Mouse (Mus musculus) right cerebral cortex, adult 18-20 months (tissue): ENCODE measurements around the gene Tnfrsf8.

Experiments used
- DNase-seq: peaks from one replicate; pipeline ENCODE4 v3.0.0; 2022; ENCODE audit warnings: mixed read lengths

The Tnfrsf8 gene

GRCm38 (mm10) chr4:145267631-145268110 is 47.3 kb downstream of the Tnfrsf8 start:
- no peak for DNase-seq

GRCm38 (mm10) chr4:145266505-145266904 is 48.5 kb downstream of the Tnfrsf8 start:
- DNase-seq: no peak

- DNase-seq: no peak
These were observed 50.2 kb downstream of the Tnfrsf8 start for GRCm38 (mm10) chr4:145264761-145265160.

- DNase-seq: no peak
These were observed 51.4 kb downstream of the Tnfrsf8 start for GRCm38 (mm10) chr4:145263583-145263982.

- DNase-seq: no peak
These were observed 54.2 kb downstream of the Tnfrsf8 start for GRCm38 (mm10) chr4:145260802-145261201.

GRCm38 (mm10) chr4:145257751-145258434 is 57.1 kb downstream of the Tnfrsf8 start:
- no peak for DNase-seq

- no peak for DNase-seq
These were observed 58.8 kb downstream of the Tnfrsf8 start for GRCm38 (mm10) chr4:145256144-145256543.

- no peak for DNase-seq
These were observed 60.5 kb downstream of the Tnfrsf8 start for GRCm38 (mm10) chr4:145254418-145254817.

GRCm38 (mm10) chr4:145252611-145253010 is 62.4 kb downstream of the Tnfrsf8 start:
- DNase-seq: no peak

- no peak for DNase-seq
These were observed 63.4 kb downstream of the Tnfrsf8 start for GRCm38 (mm10) chr4:145251546-145251945.

- no peak for DNase-seq
These were observed 65.0 kb downstream of the Tnfrsf8 start for GRCm38 (mm10) chr4:145250002-145250401.

- DNase-seq: no peak
These were observed 67.4 kb downstream of the Tnfrsf8 start for GRCm38 (mm10) chr4:145247556-145247955.

GRCm38 (mm10) chr4:145246173-145247011 is 68.6 kb downstream of the Tnfrsf8 start, which contains the start of gene Tnfrsf1b:
Tnfrsf1b (minus strand) TSS chr4:145246870.
- no peak for DNase-seq

- no peak for DNase-seq
These were observed 69.4 kb downstream of the Tnfrsf8 start for GRCm38 (mm10) chr4:145245581-145245980.

GRCm38 (mm10) chr4:145244676-145245075 is 70.3 kb downstream of the Tnfrsf8 start:
- no peak for DNase-seq

- DNase-seq: no peak
These were observed 72.1 kb downstream of the Tnfrsf8 start for GRCm38 (mm10) chr4:145242719-145243350.

- DNase-seq: no peak
These were observed 74.2 kb downstream of the Tnfrsf8 start for GRCm38 (mm10) chr4:145240723-145241231.

- DNase-seq: no peak
These were observed 75.7 kb downstream of the Tnfrsf8 start for GRCm38 (mm10) chr4:145239049-145239830.

- no peak for DNase-seq
These were observed 78.9 kb downstream of the Tnfrsf8 start for GRCm38 (mm10) chr4:145236027-145236426.

GRCm38 (mm10) chr4:145233487-145234228 is 81.3 kb downstream of the Tnfrsf8 start:
- DNase-seq: no peak

- DNase-seq: no peak
These were observed 83.2 kb downstream of the Tnfrsf8 start for GRCm38 (mm10) chr4:145231732-145232131.

GRCm38 (mm10) chr4:145230647-145231046 is 84.3 kb downstream of the Tnfrsf8 start:
- no peak for DNase-seq
